Mouse (Mus musculus): ENCODE results near the gene Clec12b. TPM values are rescaled to one million over a fixed set of nuclear protein-coding genes. Genes with fewer than 3 reads are reported as not detected.

Gene Clec12b
- polyA plus RNA-seq, 1 experiment from 2014 or later = not detected

DNA sequence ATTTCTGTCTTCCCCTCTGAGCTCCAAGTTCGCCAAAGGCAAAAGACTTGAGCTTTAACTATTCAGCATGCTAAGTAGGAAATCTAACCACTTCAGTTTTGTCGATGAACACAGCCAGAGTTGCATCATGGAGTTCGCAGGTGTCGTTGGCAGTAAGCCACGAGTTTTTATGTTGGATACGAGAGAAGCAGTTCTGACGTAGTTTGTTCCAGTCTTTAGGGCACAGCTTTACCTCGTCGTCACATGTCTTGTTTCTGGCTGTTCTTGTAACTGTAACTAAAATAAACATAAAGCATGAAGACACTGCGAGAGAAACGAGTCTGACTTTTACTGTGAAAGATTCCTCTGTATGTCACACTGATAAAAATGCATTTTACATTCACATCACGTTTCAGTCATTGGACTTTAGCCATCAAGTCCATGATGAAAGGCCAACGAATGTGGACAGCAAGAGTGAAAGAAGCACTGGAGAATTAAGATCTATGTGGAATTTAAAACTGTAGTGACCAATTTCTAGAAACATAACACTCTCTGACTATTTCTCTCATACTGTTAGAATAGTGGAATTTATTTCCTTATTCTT lies 59.0 kb downstream of the Clec12b start:
- ATAC-seq (ENCODE audit: low FRiP score) (no peak), DNase-seq (ENCODE audit: low spot score, missing footprints) (no peak)
- 86% methylated on average over 13 of the region's 13 CpGs for WGBS
- Histone ChIP-seq H3K9me3 (ENCODE audit: control insufficient read depth, low read length) (no peaks in the 10 kb centered on the region), H3K4me2 (no peak overlapping the region), H3K36me3 (ENCODE audit: control insufficient read depth, insufficient read depth, low read length) (no peaks in the 10 kb centered on the region), H3K4me3 (ENCODE audit: low read depth, low read length) (no peak overlapping the region), H3K27ac (ENCODE audit: low read depth, low read length) (no peak overlapping the region), H3K4me1 (ENCODE audit: control insufficient read depth, insufficient read depth, low read length) (no peaks in the 10 kb centered on the region), H3K27me3 (ENCODE audit: control insufficient read depth, insufficient read depth, low read length) (no peaks in the 10 kb centered on the region), H3K9ac (ENCODE audit: low read length) (no peak overlapping the region)

DNA sequence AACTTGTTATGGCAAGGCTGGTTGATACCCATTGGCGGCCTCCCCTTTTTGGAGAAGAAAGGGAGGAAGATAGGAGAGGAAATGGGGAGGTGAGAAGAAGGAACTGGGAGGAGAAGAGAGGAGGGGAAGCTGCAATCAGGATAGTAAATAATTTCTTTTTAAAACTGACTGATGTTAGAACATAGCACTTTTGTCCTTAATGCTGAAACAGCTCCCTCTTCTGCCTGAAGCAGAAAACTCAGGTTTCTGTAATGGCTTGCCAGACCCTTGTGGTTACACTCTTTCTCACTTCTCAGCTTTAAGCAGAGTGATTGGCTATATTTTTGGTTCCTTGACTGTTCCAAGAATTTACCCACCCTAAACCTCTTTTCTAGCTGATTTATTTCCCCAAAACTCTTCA lies 59.7 kb downstream of the Clec12b start:
- no peaks in the 10 kb centered on the region for H3K9me3 ChIP-seq (ENCODE audit: control insufficient read depth, low read length)
- H3K9ac ChIP-seq (ENCODE audit: low read length) = no peak overlapping the region
- DNase-seq (ENCODE audit: low spot score, missing footprints) (no peak), ATAC-seq (ENCODE audit: low FRiP score) (no peak)
- WGBS = 83% methylated on average over 1 of the region's 1 CpGs
- no peaks in the 10 kb centered on the region for H3K27me3 ChIP-seq (ENCODE audit: control insufficient read depth, insufficient read depth, low read length)
- no peak overlapping the region for H3K4me2 ChIP-seq
- no peaks in the 10 kb centered on the region for H3K36me3 ChIP-seq (ENCODE audit: control insufficient read depth, insufficient read depth, low read length)
- no peak overlapping the region for H3K4me3 ChIP-seq (ENCODE audit: low read depth, low read length)
- no peaks in the 10 kb centered on the region for H3K4me1 ChIP-seq (ENCODE audit: control insufficient read depth, insufficient read depth, low read length)
- no peak overlapping the region for H3K27ac ChIP-seq (ENCODE audit: low read depth, low read length)

Other genes starting within 250 kb of the Clec12b start
- not detected in 2 replicates for gene Clec2d, start 205.3 kb downstream of the Clec12b start, polyA plus RNA-seq (2014; fragmentation: Nextera tagmentation; extraction: Ambion mirVana)
- gene Cd69, start 110.4 kb downstream of the Clec12b start, polyA plus RNA-seq (2014; fragmentation: Nextera tagmentation; extraction: Ambion mirVana) = 0.10 TPM in 1 of 2 replicates, not detected in the other
- gene 4922502D21Rik, start 54.1 kb downstream of the Clec12b start, polyA plus RNA-seq (2014; fragmentation: Nextera tagmentation; extraction: Ambion mirVana) = not detected in 2 replicates
- gene Clec12a, start 43.2 kb downstream of the Clec12b start, polyA plus RNA-seq (2014; fragmentation: Nextera tagmentation; extraction: Ambion mirVana) = 0.10 and 0.30 TPM in 2 replicates
- 10.5 and 11.3 TPM in 2 replicates for gene Clec1b, start 11.4 kb upstream of the Clec12b start, polyA plus RNA-seq (2014; fragmentation: Nextera tagmentation; extraction: Ambion mirVana)
- 0.23 and 0.26 TPM in 2 replicates for gene Clec9a, start 23.0 kb upstream of the Clec12b start, polyA plus RNA-seq (2014; fragmentation: Nextera tagmentation; extraction: Ambion mirVana)
- 1.2 and 1.3 TPM in 2 replicates for gene Clec1a, start 66.1 kb upstream of the Clec12b start, polyA plus RNA-seq (2014; fragmentation: Nextera tagmentation; extraction: Ambion mirVana)
- 0.06 TPM in 1 of 2 replicates, not detected in the other for gene Olr1, start 121.3 kb upstream of the Clec12b start, polyA plus RNA-seq (2014; fragmentation: Nextera tagmentation; extraction: Ambion mirVana)
- gene Tmem52b, start 126.7 kb upstream of the Clec12b start, polyA plus RNA-seq (2014; fragmentation: Nextera tagmentation; extraction: Ambion mirVana) = not detected in 2 replicates
- 22.7 and 24.5 TPM in 2 replicates for gene Gabarapl1, start 147.3 kb upstream of the Clec12b start, polyA plus RNA-seq (2014; fragmentation: Nextera tagmentation; extraction: Ambion mirVana)
- gene Klre1, start 192.0 kb upstream of the Clec12b start, polyA plus RNA-seq (2014; fragmentation: Nextera tagmentation; extraction: Ambion mirVana) = not detected in 2 replicates
- not detected in 2 replicates for gene Klrd1, start 205.9 kb upstream of the Clec12b start, polyA plus RNA-seq (2014; fragmentation: Nextera tagmentation; extraction: Ambion mirVana)
- 0.14 and 0.21 TPM in 2 replicates for gene Klrk1, start 238.0 kb upstream of the Clec12b start, polyA plus RNA-seq (2014; fragmentation: Nextera tagmentation; extraction: Ambion mirVana)